Mouse (Mus musculus) myocyte (in vitro differentiated cells): Measurements from ENCODE around the gene Mtss1l. TPM values are rescaled to one million over a fixed set of nuclear protein-coding genes. Genes with fewer than 3 reads are reported as not detected.

ENCODE experiments used
- H3K27me3 ChIP-seq: one replicate; pipeline ENCODE4 v1.6.1; 2011; ENCODE audit not compliant: control insufficient read depth, insufficient read depth, insufficient read length
- H3K36me3 ChIP-seq: one replicate; pipeline ENCODE4 v1.6.1; 2011; ENCODE audit not compliant: control insufficient read depth, insufficient read depth
- H3K4me2 ChIP-seq: one replicate; pipeline ENCODE4 v1.6.1; 2011; ENCODE audit warnings: low read depth, control low read depth
- H3K4me3 ChIP-seq: one replicate; pipeline ENCODE4 v1.5.1; 2011; ENCODE audit warnings: mild to moderate bottlenecking, control low read depth, moderate library complexity
- H3K79me2 ChIP-seq: one replicate; pipeline ENCODE4 v1.6.1; 2011; ENCODE audit not compliant: control insufficient read depth, insufficient read depth
- H3ac ChIP-seq: one replicate; pipeline ENCODE4 v1.6.1; 2011; ENCODE audit not compliant: control insufficient read depth, insufficient read length
- CEBPB ChIP-seq: IDR thresholded peaks from 2 replicates; pipeline ENCODE4 v1.6.1; 2011; ENCODE audit warnings: mild to moderate bottlenecking, moderate library complexity; ENCODE audit not compliant: poor library complexity, insufficient read depth, severe bottlenecking
- E2F4 ChIP-seq: IDR thresholded peaks from one replicate; pipeline ENCODE4 v1.6.1; 2011; ENCODE audit warnings: mild to moderate bottlenecking, control low read depth, moderate library complexity; ENCODE audit not compliant: insufficient read depth
- MAX ChIP-seq: IDR thresholded peaks from one replicate; pipeline ENCODE4 v1.6.1; 2011; ENCODE audit warnings: low read depth, mild to moderate bottlenecking, control low read depth
- MYOD1 ChIP-seq, 3 experiments: IDR thresholded peaks; one replicate each; pipeline ENCODE4 v1.6.1; 2011; ENCODE audit warnings: control low read depth in 2 of 3, low read depth in 2 of 3, mild to moderate bottlenecking in 2 of 3, moderate library complexity in 1 of 3; ENCODE audit not compliant: insufficient read length in 2 of 3, control insufficient read depth in 1 of 3
- MYOG ChIP-seq, 3 experiments: IDR thresholded peaks; one replicate each; pipeline ENCODE4 v1.6.1; 2011; ENCODE audit warnings: control low read depth in 2 of 3, low read depth in 2 of 3, mild to moderate bottlenecking in 2 of 3; ENCODE audit not compliant: insufficient read length in 2 of 3, control insufficient read depth in 1 of 3, insufficient read depth in 1 of 3
- POLR2A ChIP-seq: IDR thresholded peaks from one replicate; pipeline ENCODE4 v1.6.1; 2011; ENCODE audit warnings: low read depth, mild to moderate bottlenecking, control low read depth, moderate library complexity; ENCODE audit not compliant: insufficient read length
- POLR2AphosphoS2 ChIP-seq: IDR thresholded peaks from one replicate; pipeline ENCODE4 v1.6.1; 2011; ENCODE audit warnings: low read depth, control low read depth; ENCODE audit not compliant: insufficient read length
- REST ChIP-seq: IDR thresholded peaks from one replicate; pipeline ENCODE4 v1.6.1; 2011; ENCODE audit warnings: mild to moderate bottlenecking, control low read depth, moderate library complexity; ENCODE audit not compliant: insufficient read depth, insufficient read length
- SRF ChIP-seq: IDR thresholded peaks from one replicate; pipeline ENCODE4 v1.6.1; 2011; ENCODE audit warnings: low read depth; ENCODE audit not compliant: control insufficient read depth, insufficient read length
- TCF12 ChIP-seq: IDR thresholded peaks from one replicate; pipeline ENCODE4 v1.6.1; 2011; ENCODE audit warnings: mild to moderate bottlenecking, control low read depth; ENCODE audit not compliant: poor library complexity, insufficient read depth, severe bottlenecking
- TCF3 ChIP-seq: IDR thresholded peaks from one replicate; pipeline ENCODE4 v1.6.1; 2011; ENCODE audit warnings: low read depth, control low read depth; ENCODE audit not compliant: insufficient read length
- USF1 ChIP-seq: IDR thresholded peaks from one replicate; pipeline ENCODE4 v1.6.1; 2011; ENCODE audit warnings: low read depth, mild to moderate bottlenecking, control low read depth, moderate library complexity
- polyA plus RNA-seq: library from polyadenylated mRNA; unstranded; fragments of >200 nt; fragmentation: generic; extraction: Trizol; gene quantifications from one replicate; pipeline ENCODE4 v1.2.1, GENCODE M21; 2012; ENCODE audit warnings: missing spikeins

The Mtss1l gene
- polyA plus RNA-seq, 1 experiment: 108 TPM

DNA sequence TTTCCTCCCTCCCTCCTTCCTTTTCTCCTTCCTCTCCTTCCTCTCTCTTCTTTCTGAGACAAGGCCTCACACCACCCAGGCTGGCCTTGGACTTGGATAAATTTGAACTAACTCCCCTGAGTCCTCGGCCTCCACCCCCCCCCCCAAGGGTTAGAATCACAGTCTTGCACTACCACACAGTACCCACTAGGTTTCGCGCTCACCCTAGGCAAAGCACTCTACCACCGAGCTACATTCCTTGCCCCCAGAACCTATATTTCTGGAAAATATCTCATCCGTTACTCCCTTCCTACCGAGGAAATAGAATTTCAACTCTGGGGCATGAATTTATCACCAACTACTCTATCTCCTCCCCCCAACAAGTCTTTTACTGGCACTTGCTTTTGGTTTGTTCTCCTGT is 40.7 kb downstream of the Mtss1l start:
- Histone ChIP-seq H3K27me3 (no peaks in the 10 kb centered on the region), H3K36me3 (no peaks in the 10 kb centered on the region), H3K4me2 (no peak overlapping the region), H3ac (no peak overlapping the region), H3K79me2 (no peaks in the 10 kb centered on the region), H3K4me3 (no peak overlapping the region)
- TF ChIP-seq REST (no peak), SRF (no peak), E2F4 (no peak), POLR2A (no peak), MYOD1 (IDR thresholded peaks at IDR 0.05; ENCODE audit: control insufficient read depth in 1 of 3, insufficient read length in 2 of 3, low read depth in 2 of 3) (no peak), TCF3 (no peak), USF1 (no peak), POLR2AphosphoS2 (no peak), CEBPB (no peak), MAX (no peak), MYOG (IDR thresholded peaks at IDR 0.05; ENCODE audit: control insufficient read depth in 1 of 3, insufficient read depth in 1 of 3, insufficient read length in 2 of 3, low read depth in 2 of 3) (no peak), TCF12 (no peak)

- Histone ChIP-seq H3K4me2 (no peak overlapping the region), H3ac (no peak overlapping the region), H3K79me2 (no peaks in the 10 kb centered on the region), H3K36me3 (no peaks in the 10 kb centered on the region), H3K4me3 (no peak overlapping the region), H3K27me3 (no peaks in the 10 kb centered on the region)
- TF ChIP-seq TCF3: no peak
- TF ChIP-seq MYOG (IDR thresholded peaks at IDR 0.05; ENCODE audit: control insufficient read depth in 1 of 3, insufficient read depth in 1 of 3, insufficient read length in 2 of 3, low read depth in 2 of 3): no peak
- TF ChIP-seq CEBPB: no peak
- TF ChIP-seq POLR2A: no peak
- TF ChIP-seq TCF12: no peak
- no peak for TF ChIP-seq USF1
- no peak for TF ChIP-seq SRF
- TF ChIP-seq MYOD1 (IDR thresholded peaks at IDR 0.05; ENCODE audit: control insufficient read depth in 1 of 3, insufficient read length in 2 of 3, low read depth in 2 of 3): no peak
- TF ChIP-seq MAX: no peak
- TF ChIP-seq E2F4: no peak
- no peak for TF ChIP-seq REST
- no peak for TF ChIP-seq POLR2AphosphoS2
Measured at GRCm38 (mm10) chr8:110764671-110765070, 43.4 kb downstream of the Mtss1l start.

DNA sequence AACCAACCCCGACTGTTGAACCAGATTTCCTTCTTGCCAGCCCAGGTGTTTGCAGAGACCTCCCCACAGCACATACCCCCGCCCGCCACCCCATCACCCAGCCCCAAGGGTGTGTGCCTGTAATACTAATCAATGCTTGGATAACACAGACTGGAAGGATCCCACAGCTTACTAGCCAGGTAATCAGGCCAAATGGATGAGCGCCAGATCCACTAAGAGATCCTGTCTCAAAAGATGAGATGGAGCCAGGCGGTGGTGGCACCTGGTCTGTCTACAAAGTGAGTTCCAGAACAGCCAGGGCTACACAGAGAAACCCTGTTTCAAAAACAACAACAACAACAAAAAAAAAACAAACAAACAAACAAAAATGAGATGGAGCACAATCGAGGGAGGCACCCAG is 46.0 kb downstream of the Mtss1l start:
- H3K4me2 ChIP-seq: no peak overlapping the region
- H3K27me3 ChIP-seq: no peaks in the 10 kb centered on the region
- TF ChIP-seq POLR2A: no peak
- no peak for TF ChIP-seq TCF12
- TF ChIP-seq MYOG (IDR thresholded peaks at IDR 0.05; ENCODE audit: control insufficient read depth in 1 of 3, insufficient read depth in 1 of 3, insufficient read length in 2 of 3, low read depth in 2 of 3): no peak
- no peak for TF ChIP-seq POLR2AphosphoS2
- TF ChIP-seq MYOD1 (IDR thresholded peaks at IDR 0.05; ENCODE audit: control insufficient read depth in 1 of 3, insufficient read length in 2 of 3, low read depth in 2 of 3): no peak
- TF ChIP-seq SRF: no peak
- TF ChIP-seq REST: no peak
- no peak for TF ChIP-seq TCF3
- no peak for TF ChIP-seq USF1
- no peak for TF ChIP-seq MAX
- no peak for TF ChIP-seq CEBPB
- TF ChIP-seq E2F4: no peak
- H3K79me2 ChIP-seq: no peaks in the 10 kb centered on the region
- no peak overlapping the region for H3K4me3 ChIP-seq
- H3K36me3 ChIP-seq: peaks cover 6% of the 10 kb centered on the region
- no peak overlapping the region for H3ac ChIP-seq

GRCm38 (mm10) chr8:110772452-110772851 is 51.2 kb downstream of the Mtss1l start:
- no peak overlapping the region for H3ac ChIP-seq
- no peak overlapping the region for H3K4me3 ChIP-seq
- H3K4me2 ChIP-seq: peak overlapping the region; percentile 8
- TF ChIP-seq POLR2AphosphoS2 (no peak), MYOG (IDR thresholded peaks at IDR 0.05; ENCODE audit: control insufficient read depth in 1 of 3, insufficient read depth in 1 of 3, insufficient read length in 2 of 3, low read depth in 2 of 3) (peak in 1 of 3 experiments; percentile 41), MYOD1 (IDR thresholded peaks at IDR 0.05; ENCODE audit: control insufficient read depth in 1 of 3, insufficient read length in 2 of 3, low read depth in 2 of 3) (peak in 1 of 3 experiments; percentile 56)
- peaks cover 6% of the 10 kb centered on the region for H3K36me3 ChIP-seq
- H3K79me2 ChIP-seq: no peaks in the 10 kb centered on the region
- H3K27me3 ChIP-seq: no peaks in the 10 kb centered on the region

DNA sequence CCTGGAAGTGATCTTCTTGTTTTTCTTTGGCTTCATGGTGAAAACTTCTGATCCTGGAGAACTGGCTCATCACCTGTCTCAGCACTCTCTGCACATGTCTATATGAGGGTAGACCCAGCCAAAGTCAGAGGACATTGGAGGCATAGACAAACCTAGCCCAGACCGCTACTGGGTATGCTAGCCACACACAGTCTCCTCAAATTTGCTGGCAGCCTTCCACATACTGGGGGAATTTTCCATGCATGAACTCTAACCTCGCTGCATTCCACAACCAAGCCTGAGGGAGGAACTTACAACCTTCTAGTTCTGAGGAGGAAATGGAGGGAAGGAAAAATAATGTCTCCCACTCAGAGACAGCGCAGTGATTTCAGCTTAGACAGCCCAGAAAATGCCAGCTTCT is 52.8 kb downstream of the Mtss1l start:
- Histone ChIP-seq H3K79me2 (no peaks in the 10 kb centered on the region), H3K36me3 (peaks cover 6% of the 10 kb centered on the region), H3ac (no peak overlapping the region), H3K4me2 (no peak overlapping the region), H3K27me3 (no peaks in the 10 kb centered on the region), H3K4me3 (no peak overlapping the region)
- no peak for TF ChIP-seq SRF
- no peak for TF ChIP-seq POLR2AphosphoS2
- TF ChIP-seq MYOG (IDR thresholded peaks at IDR 0.05; ENCODE audit: control insufficient read depth in 1 of 3, insufficient read depth in 1 of 3, insufficient read length in 2 of 3, low read depth in 2 of 3): no peak
- TF ChIP-seq CEBPB: no peak
- no peak for TF ChIP-seq TCF3
- TF ChIP-seq REST: no peak
- no peak for TF ChIP-seq MAX
- no peak for TF ChIP-seq MYOD1 (IDR thresholded peaks at IDR 0.05; ENCODE audit: control insufficient read depth in 1 of 3, insufficient read length in 2 of 3, low read depth in 2 of 3)
- no peak for TF ChIP-seq POLR2A
- TF ChIP-seq E2F4: no peak
- TF ChIP-seq USF1: no peak
- TF ChIP-seq TCF12: no peak
